In genomic region chr13:49372370-49373060, GRCm38 (mm10) we compare ENCODE assay signal across 10 mouse cellular contexts. TPM values are rescaled to one million over a fixed set of nuclear protein-coding genes. Genes with fewer than 3 reads are reported as not detected.
A peak's percentile ranks its signal among the peaks of the same experiment; 100 is the strongest.
DNase-seq lines count a peak whose midpoint lies in the region; ATAC-seq and TF ChIP-seq lines count a peak whose summit lies in the region.
"Had no signal": no experiment of that assay in that cellular context is flagged by ENCODE, and none has a peak within 500 bp of the region (broad histone marks: within the 10 kb centered on the region; RNA-seq: fewer than 3 reads in every experiment).

No protein-coding gene starts in this region.

- H3K4me1 ChIP-seq in forebrain, embryonic 10.5 days = peaks cover 23% of the 10 kb centered on the region
- H3K4me1 ChIP-seq in forebrain, embryonic 14.5 days (ENCODE audit: control insufficient read depth, insufficient read depth, low read length) = no peaks in the 10 kb centered on the region
- peaks cover 21% of the 10 kb centered on the region for H3K4me1 ChIP-seq in lung, embryonic 15.5 days
- peaks cover 33% of the 10 kb centered on the region for H3K4me1 ChIP-seq in lung, adult 2 months (ENCODE audit: control insufficient read depth, insufficient read depth, low read length)
- H3K4me1 ChIP-seq: forebrain, embryonic 13.5 days had no signal

- H3K4me3 ChIP-seq in forebrain, embryonic 10.5 days = no peak overlapping the region
- no peak overlapping the region for H3K4me3 ChIP-seq in forebrain, embryonic 14.5 days (ENCODE audit: low read depth, low read length)
- H3K4me3 ChIP-seq in lung, embryonic 15.5 days = no peak overlapping the region
- no peak overlapping the region for H3K4me3 ChIP-seq in lung, adult 2 months (replicated peaks; ENCODE audit: extremely low read depth, low read depth, low read length)
- no peak overlapping the region for H3K4me3 ChIP-seq in myocyte
- H3K4me3 ChIP-seq: forebrain, embryonic 13.5 days had no signal

- no peak for TF ChIP-seq CTCF in lung, adult 2 months (IDR thresholded peaks at IDR 0.05; ENCODE audit: insufficient read depth, low read length)

- H3K9ac ChIP-seq in forebrain, embryonic 14.5 days (ENCODE audit: low read length) = no peak overlapping the region
- no peak overlapping the region for H3K9ac ChIP-seq in lung, embryonic 15.5 days
- H3K9ac ChIP-seq: forebrain, embryonic 13.5 days had no signal

- H3K36me3 ChIP-seq in forebrain, embryonic 10.5 days (replicated peaks) = peaks cover 81% of the 10 kb centered on the region
- peaks cover 63% of the 10 kb centered on the region for H3K36me3 ChIP-seq in forebrain, embryonic 14.5 days (ENCODE audit: control insufficient read depth, insufficient read depth, low read length)
- peaks cover 31% of the 10 kb centered on the region for H3K36me3 ChIP-seq in lung, embryonic 15.5 days
- H3K36me3 ChIP-seq in myocyte (ENCODE audit: control insufficient read depth, insufficient read depth) = peaks cover 46% of the 10 kb centered on the region

- no peaks in the 10 kb centered on the region for H3K9me3 ChIP-seq in forebrain, embryonic 10.5 days
- H3K9me3 ChIP-seq in forebrain, embryonic 14.5 days (replicated peaks; ENCODE audit: control insufficient read depth, low read length) = no peaks in the 10 kb centered on the region
- H3K9me3 ChIP-seq in lung, embryonic 15.5 days = no peaks in the 10 kb centered on the region
- H3K9me3 ChIP-seq: forebrain, embryonic 13.5 days had no signal

- no peak for DNase-seq in forebrain, embryonic 10.5 days (ENCODE audit: extremely low spot score, low spot score)
- DNase-seq in forebrain, embryonic 14.5 days (ENCODE audit: low spot score) = no peak
- DNase-seq in lung, adult 2 months = no peak
- peak; percentile 49 for DNase-seq in heart, adult 8-10 months (ENCODE audit: low spot score)
- no peak for DNase-seq in thymus, postnatal 0 days (ENCODE audit: low spot score)
- no peak for DNase-seq in Muller cell, postnatal 12 days (ENCODE audit: inconsistent ontology term)
- DNase-seq: adrenal gland, postnatal 36 days had no signal

- no peak overlapping the region for H3K4me2 ChIP-seq in forebrain, embryonic 14.5 days (ENCODE audit: low read length)
- no peak overlapping the region for H3K4me2 ChIP-seq in lung, embryonic 15.5 days
- H3K4me2 ChIP-seq in myocyte (ENCODE audit: low read depth) = peak overlapping the region; percentile 24
- H3K4me2 ChIP-seq: forebrain, embryonic 13.5 days had no signal

- ATAC-seq in forebrain, embryonic 14.5 days = no peak
- no peak for ATAC-seq in lung, embryonic 15.5 days (ENCODE audit: borderline replicate concordance, extremely low read depth, low FRiP score, low TSS enrichment)
- ATAC-seq: forebrain, embryonic 13.5 days had no signal

- 90% methylated on average over 9 of the region's 9 CpGs for WGBS in forebrain, embryonic 10.5 days
- 92% methylated on average over 9 of the region's 9 CpGs for WGBS in forebrain, embryonic 14.5 days
- WGBS in lung, embryonic 15.5 days = 84% methylated on average over 9 of the region's 9 CpGs
- 65% methylated on average over 9 of the region's 9 CpGs for WGBS in lung, adult 2 months

- no peak for TF ChIP-seq POLR2A in lung, adult 2 months (IDR thresholded peaks at IDR 0.05; ENCODE audit: borderline replicate concordance, extremely low read depth, low read depth, low read length)
- no peak for TF ChIP-seq POLR2A in myocyte (IDR thresholded peaks at IDR 0.05; ENCODE audit: insufficient read length, low read depth)

- H3K27ac ChIP-seq in forebrain, embryonic 10.5 days = 0 out of 2 replicates have a peak overlapping the region, but pooled peaks have one; percentile 11
- no peak overlapping the region for H3K27ac ChIP-seq in forebrain, embryonic 14.5 days (ENCODE audit: low read depth, low read length)
- H3K27ac ChIP-seq in lung, embryonic 15.5 days = peak overlapping the region; percentile 75
- H3K27ac ChIP-seq: forebrain, embryonic 13.5 days had no signal

- H3K79me2 ChIP-seq in myocyte (ENCODE audit: control insufficient read depth, insufficient read depth) = peaks cover 77% of the 10 kb centered on the region

- H3K27me3 ChIP-seq in forebrain, embryonic 10.5 days (ENCODE audit: poor library complexity, severe bottlenecking) = no peaks in the 10 kb centered on the region
- H3K27me3 ChIP-seq in forebrain, embryonic 14.5 days (replicated peaks; ENCODE audit: control insufficient read depth, insufficient read depth, low read length) = no peaks in the 10 kb centered on the region
- H3K27me3 ChIP-seq in lung, embryonic 15.5 days = no peaks in the 10 kb centered on the region
- no peaks in the 10 kb centered on the region for H3K27me3 ChIP-seq in myocyte (ENCODE audit: control insufficient read depth, insufficient read depth, insufficient read length)
- H3K27me3 ChIP-seq: forebrain, embryonic 13.5 days had no signal

- H3ac ChIP-seq in myocyte (ENCODE audit: control insufficient read depth, insufficient read length) = no peak overlapping the region

TF ChIP-seq in myocyte, 11 proteins besides CTCF, POLR2A, EP300 and RAD21:
- no peak for TF ChIP-seq CEBPB (IDR thresholded peaks at IDR 0.05; ENCODE audit: insufficient read depth, poor library complexity, severe bottlenecking)
- TF ChIP-seq MYOD1 (IDR thresholded peaks at IDR 0.05; ENCODE audit: control insufficient read depth in 1 of 3, insufficient read length in 2 of 3, low read depth in 2 of 3) = no peak
- TF ChIP-seq TCF12 (IDR thresholded peaks at IDR 0.05; ENCODE audit: insufficient read depth, poor library complexity, severe bottlenecking) = no peak
- no peak for TF ChIP-seq E2F4 (IDR thresholded peaks at IDR 0.05; ENCODE audit: insufficient read depth)
- TF ChIP-seq SRF (IDR thresholded peaks at IDR 0.05; ENCODE audit: control insufficient read depth, insufficient read length, low read depth) = no peak
- no peak for TF ChIP-seq MAX (IDR thresholded peaks at IDR 0.05; ENCODE audit: low read depth)
- peak in 1 of 3 experiments; percentile 12 for TF ChIP-seq MYOG (IDR thresholded peaks at IDR 0.05; ENCODE audit: control insufficient read depth in 1 of 3, insufficient read depth in 1 of 3, insufficient read length in 2 of 3, low read depth in 2 of 3)
- no peak for TF ChIP-seq REST (IDR thresholded peaks at IDR 0.05; ENCODE audit: insufficient read depth, insufficient read length)
- TF ChIP-seq TCF3 (IDR thresholded peaks at IDR 0.05; ENCODE audit: insufficient read length, low read depth) = no peak
- TF ChIP-seq POLR2AphosphoS2 (IDR thresholded peaks at IDR 0.05; ENCODE audit: insufficient read length, low read depth) = peak; percentile 34
- no peak for TF ChIP-seq USF1 (IDR thresholded peaks at IDR 0.05; ENCODE audit: low read depth)

RNA-seq across cellular contexts. Expression of gene Bicd2, which starts 31.1 kb away (rescaled TPM):
- polyA plus RNA-seq in forebrain, embryonic 10.5 days (2016; fragmentation: Nextera tagmentation; extraction: Ambion mirVana) = 26.2 and 28.8 TPM in 2 replicates
- 19.2 and 25.2 TPM in 2 replicates for polyA plus RNA-seq in forebrain, embryonic 14.5 days (2014; fragmentation: Nextera tagmentation; extraction: Ambion mirVana)
- polyA plus RNA-seq in lung, embryonic 15.5 days (2015; fragmentation: Nextera tagmentation; extraction: Ambion mirVana) = 33.1 and 34.7 TPM in 2 replicates
- 53.3 and 63.2 TPM in 2 replicates for polyA plus RNA-seq in lung, adult 2 months (2012; rRNA removed)
- total RNA-seq in heart, adult 8-10 months (2022) = 10 to 100 TPM; 67.9 to 79.2 (median 73.3) TPM
- 94.9 TPM for polyA plus RNA-seq in myocyte (2012; fragmentation: generic; extraction: Trizol)
- 25.4 and 27.0 TPM in 2 replicates for polyA plus RNA-seq in thymus, postnatal 0 days (2015; fragmentation: Nextera tagmentation; extraction: Ambion mirVana)

RNA-seq across cellular contexts. Expression of gene Ippk, which starts 48.5 kb away (rescaled TPM):
- polyA plus RNA-seq in forebrain, embryonic 10.5 days (2016; fragmentation: Nextera tagmentation; extraction: Ambion mirVana) = 18.7 and 20.4 TPM in 2 replicates
- polyA plus RNA-seq in forebrain, embryonic 14.5 days (2014; fragmentation: Nextera tagmentation; extraction: Ambion mirVana) = 12.6 and 16.5 TPM in 2 replicates
- 15.1 and 15.2 TPM in 2 replicates for polyA plus RNA-seq in lung, embryonic 15.5 days (2015; fragmentation: Nextera tagmentation; extraction: Ambion mirVana)
- polyA plus RNA-seq in lung, adult 2 months (2012; rRNA removed) = 4.9 and 7.3 TPM in 2 replicates
- 1 to 10 TPM; 5.5 to 7.5 (median 7.1) TPM for total RNA-seq in heart, adult 8-10 months (2022)
- 4.5 TPM for polyA plus RNA-seq in myocyte (2012; fragmentation: generic; extraction: Trizol)
- 13.5 and 15.2 TPM in 2 replicates for polyA plus RNA-seq in thymus, postnatal 0 days (2015; fragmentation: Nextera tagmentation; extraction: Ambion mirVana)

RNA-seq across cellular contexts. Expression of gene Fgd3, which starts 52.4 kb away (rescaled TPM):
- polyA plus RNA-seq in forebrain, embryonic 10.5 days (2016; fragmentation: Nextera tagmentation; extraction: Ambion mirVana) = 0.90 and 1.1 TPM in 2 replicates
- 2.8 and 3.4 TPM in 2 replicates for polyA plus RNA-seq in forebrain, embryonic 14.5 days (2014; fragmentation: Nextera tagmentation; extraction: Ambion mirVana)
- 0.30 and 0.33 TPM in 2 replicates for polyA plus RNA-seq in lung, embryonic 15.5 days (2015; fragmentation: Nextera tagmentation; extraction: Ambion mirVana)
- polyA plus RNA-seq in lung, adult 2 months (2012; rRNA removed) = 2.8 and 4.1 TPM in 2 replicates
- 1 to 10 TPM; 1.2 to 2.4 (median 1.7) TPM for total RNA-seq in heart, adult 8-10 months (2022)
- polyA plus RNA-seq in myocyte (2012; fragmentation: generic; extraction: Trizol) = 15.5 TPM
- 1.7 and 2.1 TPM in 2 replicates for polyA plus RNA-seq in thymus, postnatal 0 days (2015; fragmentation: Nextera tagmentation; extraction: Ambion mirVana)
